Mouse (Mus musculus) megakaryocyte, embryonic 14.5 days (primary cell): Measurements from ENCODE around the gene Ntf5.

Experiments used
- FLI1 ChIP-seq: IDR thresholded peaks from 2 replicates; pipeline ENCODE4 v1.6.1; 2012; ENCODE audit warnings: low read length, inconsistent platforms, mixed read lengths
- GATA1 ChIP-seq: IDR thresholded peaks from 3 replicates; pipeline ENCODE4 v1.6.1; 2012; ENCODE audit warnings: mixed read lengths, low read length, inconsistent platforms, borderline replicate concordance

GRCm38 (mm10) chr7:45461781-45462180 lies 48.3 kb downstream of the Ntf5 start:
- no peak for TF ChIP-seq FLI1
- no peak for TF ChIP-seq GATA1
